Mouse (Mus musculus): Measurements from ENCODE around the gene Ubxn6.

Gene Ubxn6

GRCm38 (mm10) chr17:56100811-56101210 lies 26.0 kb upstream of the Ubxn6 start:
- DNase-seq: no peak

GRCm38 (mm10) chr17:56098711-56099572 lies 24.1 kb upstream of the Ubxn6 start:
- no peak for DNase-seq

GRCm38 (mm10) chr17:56098180-56098579 lies 23.4 kb upstream of the Ubxn6 start:
- no peak for DNase-seq

GRCm38 (mm10) chr17:56096883-56097282 lies 22.1 kb upstream of the Ubxn6 start:
- DNase-seq: no peak

- DNase-seq: no peak
These were observed 18.0 kb upstream of the Ubxn6 start for GRCm38 (mm10) chr17:56092794-56093193.

GRCm38 (mm10) chr17:56092312-56092711 lies 17.5 kb upstream of the Ubxn6 start:
- no peak for DNase-seq

- no peak for DNase-seq
These were observed 6.2 kb upstream of the Ubxn6 start for GRCm38 (mm10) chr17:56080781-56081585.

GRCm38 (mm10) chr17:56079921-56080320 lies 5.1 kb upstream of the Ubxn6 start:
- DNase-seq: peak; percentile 9

GRCm38 (mm10) chr17:56078880-56079795 lies 4.3 kb upstream of the Ubxn6 start, which contains the start of gene Hdgfl2:
TSS of gene Hdgfl2 (plus strand) at chr17:56079634.
- peak; percentile 99 to 100 for DNase-seq

- peak in 1 of 2 experiments; percentile 16 for DNase-seq
These were observed 3.5 kb upstream of the Ubxn6 start for GRCm38 (mm10) chr17:56078361-56078760.

GRCm38 (mm10) chr17:56077523-56077922 lies 2.7 kb upstream of the Ubxn6 start:
- DNase-seq: no peak

- peak; percentile 90 to 91 for DNase-seq
These were observed 566 bp downstream of the Ubxn6 start for GRCm38 (mm10) chr17:56074097-56074826.

- DNase-seq: no peak
These were observed 2.6 kb downstream of the Ubxn6 start for GRCm38 (mm10) chr17:56072243-56072642.

- no peak for DNase-seq
These were observed 3.7 kb downstream of the Ubxn6 start for GRCm38 (mm10) chr17:56071126-56071525.

- DNase-seq: no peak
These were observed 5.8 kb downstream of the Ubxn6 start for GRCm38 (mm10) chr17:56069066-56069465.

- DNase-seq: no peak
These were observed 8.4 kb downstream of the Ubxn6 start for GRCm38 (mm10) chr17:56066451-56066850.

GRCm38 (mm10) chr17:56065715-56066114 lies 9.1 kb downstream of the Ubxn6 start:
- DNase-seq: peak in 1 of 2 experiments; percentile 14

- DNase-seq: no peak
These were observed 12.7 kb downstream of the Ubxn6 start for GRCm38 (mm10) chr17:56062081-56062480.

GRCm38 (mm10) chr17:56057381-56058120 lies 17.3 kb downstream of the Ubxn6 start:
- DNase-seq: no peak

GRCm38 (mm10) chr17:56055945-56056678 lies 18.7 kb downstream of the Ubxn6 start:
- DNase-seq: no peak
